Mouse (Mus musculus): ENCODE data around the gene Klf7. TPM values are rescaled to one million over a fixed set of nuclear protein-coding genes. Genes with fewer than 3 reads are reported as not detected.

The Klf7 gene
- 1.6 TPM in 2 replicates for polyA plus RNA-seq (2012; ENCODE audit: low replicate concordance)

GRCm38 (mm10) chr1:64121559-64122465 lies at the start of gene Klf7:
Gene Klf7, minus strand, starts transcription at chr1:64122282.

